Mouse (Mus musculus) kidney, embryonic 14.5 days (tissue): Measurements from ENCODE around the gene Parp2. TPM values are rescaled to one million over a fixed set of nuclear protein-coding genes. Genes with fewer than 3 reads are reported as not detected.

Experiments
- ATAC-seq: fragments of 200-750 bp; cut with Nextera tagmentation; 2 replicates; pipeline ENCODE4 v1.8.0; 2017; ENCODE audit warnings: moderate number of reproducible peaks, mild to moderate bottlenecking, moderate TSS enrichment, moderate library complexity; ENCODE audit not compliant: low FRiP score, low TSS enrichment
- H3K27ac ChIP-seq: fragments of 300-500 bp; sonication (generic); 2 replicates; pipeline ENCODE4 v1.5.1; 2014; ENCODE audit warnings: low read depth, mild to moderate bottlenecking, low read length, moderate library complexity, mixed read lengths
- H3K27me3 ChIP-seq: fragments of 300-500 bp; sonication (generic); 2 replicates; pipeline ENCODE4 v1.6.1; 2014; ENCODE audit warnings: mild to moderate bottlenecking, low read length; ENCODE audit not compliant: control insufficient read depth, insufficient read depth
- H3K36me3 ChIP-seq: fragments of 300-500 bp; sonication (generic); 2 replicates; pipeline ENCODE4 v1.6.1; 2014; ENCODE audit warnings: low read length, mixed read lengths; ENCODE audit not compliant: control insufficient read depth, insufficient read depth
- H3K4me1 ChIP-seq: fragments of 300-500 bp; sonication (generic); 2 replicates; pipeline ENCODE4 v1.6.1; 2014; ENCODE audit warnings: low read length, mixed read lengths; ENCODE audit not compliant: control insufficient read depth, insufficient read depth
- H3K4me2 ChIP-seq: fragments of 300-500 bp; sonication (generic); replicated peaks from 2 replicates; pipeline ENCODE4 v1.6.1; 2014; ENCODE audit warnings: low read depth, mild to moderate bottlenecking, low read length
- H3K4me3 ChIP-seq: fragments of 300-500 bp; sonication (generic); 2 replicates; pipeline ENCODE4 v1.5.1; 2014; ENCODE audit warnings: mild to moderate bottlenecking, low read length
- H3K9ac ChIP-seq: fragments of 300-500 bp; sonication (generic); 2 replicates; pipeline ENCODE4 v1.6.1; 2014; ENCODE audit warnings: low read depth, mild to moderate bottlenecking, low read length, moderate library complexity
- H3K9me3 ChIP-seq: fragments of 300-500 bp; sonication (generic); 2 replicates; pipeline ENCODE4 v1.6.1; 2016; ENCODE audit warnings: low read length; ENCODE audit not compliant: control insufficient read depth
- WGBS: fragments of 180-500 bp; shearing (Covaris S2); extraction: QIAGEN DNeasy Blood & Tissue Kit; methylation state at CpG from one replicate; pipeline ENCODE4 v1.1.7; 2014; 5-methylcytosine and 5-hydroxymethylcytosine counted together
- polyA plus RNA-seq: library from polyadenylated mRNA; unstranded; fragments of >200 nt; fragmentation: Nextera tagmentation; extraction: Ambion mirVana; gene quantifications from 2 replicates; pipeline ENCODE4 v1.2.1, GENCODE M21; 2014

Gene Parp2
- polyA plus RNA-seq, 1 experiment from 2014 or later = 75.9 TPM

DNA sequence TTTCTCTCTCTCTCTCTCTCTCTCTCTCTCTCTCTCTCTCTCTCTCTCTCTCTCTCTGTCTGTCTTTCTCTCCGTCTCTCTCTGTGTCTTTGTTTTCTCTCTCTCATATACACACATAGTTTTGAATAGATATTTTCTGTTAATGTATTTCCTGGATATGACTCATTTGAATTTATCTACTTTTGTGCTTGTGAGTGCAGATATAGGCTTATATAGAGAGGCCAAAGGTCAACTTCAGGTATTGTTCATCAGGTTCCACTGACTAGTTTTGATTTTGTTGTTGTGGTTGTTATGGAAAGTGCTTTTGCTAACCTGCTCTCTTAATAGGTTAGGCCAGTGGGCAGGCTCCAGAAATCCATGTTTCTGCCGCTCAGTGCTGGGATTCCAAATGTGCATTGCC is 5.4 kb downstream of the Parp2 start:
- Histone ChIP-seq H3K4me3 (no peak overlapping the region), H3K4me1 (no peaks in the 10 kb centered on the region), H3K36me3 (peaks cover 52% of the 10 kb centered on the region), H3K27me3 (no peaks in the 10 kb centered on the region), H3K4me2 (no peak overlapping the region), H3K27ac (no peak overlapping the region), H3K9ac (no peak overlapping the region), H3K9me3 (no peaks in the 10 kb centered on the region)
- 96% methylated on average over 2 of the region's 2 CpGs for WGBS
- no peak for ATAC-seq

DNA sequence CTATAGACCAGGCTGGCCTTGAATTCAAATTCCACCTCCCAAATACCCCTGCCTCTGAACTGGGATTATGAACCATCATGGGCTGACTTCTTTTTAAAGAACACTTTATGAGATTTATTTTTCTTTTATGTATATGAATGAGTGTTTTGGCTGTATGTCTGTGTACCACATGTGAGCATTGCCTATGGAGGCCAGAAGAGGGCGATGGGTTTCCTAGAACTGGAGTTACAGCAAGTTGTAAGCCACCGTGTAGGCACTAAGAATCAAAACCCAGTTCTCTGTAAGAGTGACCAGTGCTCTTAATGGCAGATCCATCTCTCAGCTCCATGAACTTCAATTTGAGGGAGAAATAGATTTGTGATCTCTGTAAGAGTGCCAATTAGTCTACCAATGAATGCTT is 15.6 kb downstream of the Parp2 start:
- Histone ChIP-seq H3K27ac (no peak overlapping the region), H3K4me2 (no peak overlapping the region), H3K4me3 (no peak overlapping the region), H3K9me3 (no peaks in the 10 kb centered on the region), H3K9ac (no peak overlapping the region), H3K36me3 (peaks cover 48% of the 10 kb centered on the region), H3K4me1 (no peaks in the 10 kb centered on the region), H3K27me3 (no peaks in the 10 kb centered on the region)
- ATAC-seq = no peak
- 74% methylated on average over 2 of the region's 2 CpGs for WGBS

DNA sequence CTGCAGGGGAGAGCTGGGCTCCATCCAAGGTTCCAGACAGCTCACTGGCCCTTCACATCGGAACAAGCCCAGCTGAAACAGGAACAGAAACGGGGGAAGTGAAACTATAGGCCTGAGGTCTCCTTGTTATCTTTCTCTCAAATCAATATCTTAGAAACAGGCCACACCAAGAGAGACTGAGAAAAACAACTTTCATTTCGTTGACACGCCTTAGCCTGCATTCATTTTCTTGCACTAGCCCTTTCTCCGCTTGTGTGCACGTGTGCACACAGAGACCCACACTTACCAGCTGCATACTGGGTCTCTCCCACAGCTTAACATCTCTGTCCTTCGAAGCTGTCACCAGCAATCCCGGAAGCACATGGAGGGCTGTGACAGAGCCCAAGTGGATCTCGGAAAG is 16.6 kb downstream of the Parp2 start:
- ATAC-seq = no peak
- peaks cover 41% of the 10 kb centered on the region for H3K36me3 ChIP-seq
- no peak overlapping the region for H3K4me3 ChIP-seq
- H3K9me3 ChIP-seq = no peaks in the 10 kb centered on the region
- H3K4me1 ChIP-seq = no peaks in the 10 kb centered on the region
- WGBS = 87% methylated on average over 9 of the region's 9 CpGs
- H3K27ac ChIP-seq = no peak overlapping the region
- no peaks in the 10 kb centered on the region for H3K27me3 ChIP-seq
- no peak overlapping the region for H3K9ac ChIP-seq
- no peak overlapping the region for H3K4me2 ChIP-seq

DNA sequence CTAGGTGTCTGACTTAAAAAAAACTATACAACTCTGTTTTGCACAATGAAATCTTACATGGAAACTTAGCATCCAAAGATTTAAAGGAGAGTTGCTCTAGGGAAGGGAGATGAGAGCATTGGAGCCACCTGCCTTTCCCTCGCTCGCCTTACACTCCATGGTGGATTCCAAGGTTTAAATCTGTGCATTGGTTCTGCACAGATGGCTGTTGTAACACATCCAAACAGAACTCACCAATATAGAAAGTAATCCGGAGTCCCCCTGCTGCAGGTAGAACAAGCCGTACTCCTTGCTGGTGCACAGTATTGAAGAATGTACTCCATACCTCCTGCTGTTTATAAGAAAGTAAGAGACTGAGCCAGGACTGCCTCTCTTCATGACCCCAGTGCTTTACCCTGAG is 18.9 kb downstream of the Parp2 start:
- no peak overlapping the region for H3K9ac ChIP-seq
- no peaks in the 10 kb centered on the region for H3K4me1 ChIP-seq
- no peak overlapping the region for H3K4me3 ChIP-seq
- H3K27me3 ChIP-seq = no peaks in the 10 kb centered on the region
- ATAC-seq = no peak
- 89% methylated on average over 4 of the region's 4 CpGs for WGBS
- no peak overlapping the region for H3K27ac ChIP-seq
- peaks cover 18% of the 10 kb centered on the region for H3K36me3 ChIP-seq
- H3K9me3 ChIP-seq = no peaks in the 10 kb centered on the region
- H3K4me2 ChIP-seq = no peak overlapping the region

DNA sequence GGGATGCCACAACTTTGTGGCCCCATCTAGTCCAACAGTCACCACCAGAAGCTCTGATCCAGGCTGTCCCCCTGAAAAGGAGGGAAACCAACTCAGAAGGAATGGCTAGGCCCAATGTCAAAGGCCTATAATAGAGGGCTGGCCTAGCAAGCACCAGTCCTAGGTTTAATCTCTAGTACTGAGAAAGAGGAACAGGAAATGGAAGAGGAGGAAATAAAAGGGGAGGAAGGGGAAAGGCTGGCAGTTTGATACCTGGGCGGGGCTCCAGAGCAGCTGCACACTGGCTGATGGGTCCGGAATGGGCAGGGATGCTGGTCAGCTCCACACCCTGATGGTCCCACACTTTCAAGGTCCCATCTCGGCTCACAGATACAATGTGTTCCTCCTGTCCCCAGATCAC is 22.2 kb downstream of the Parp2 start:
- no peak overlapping the region for H3K9ac ChIP-seq
- WGBS = 86% methylated on average over 3 of the region's 3 CpGs
- no peaks in the 10 kb centered on the region for H3K27me3 ChIP-seq
- no peaks in the 10 kb centered on the region for H3K9me3 ChIP-seq
- H3K27ac ChIP-seq = no peak overlapping the region
- no peak overlapping the region for H3K4me3 ChIP-seq
- H3K4me2 ChIP-seq = no peak overlapping the region
- H3K4me1 ChIP-seq = no peaks in the 10 kb centered on the region
- no peak for ATAC-seq
- no peaks in the 10 kb centered on the region for H3K36me3 ChIP-seq

DNA sequence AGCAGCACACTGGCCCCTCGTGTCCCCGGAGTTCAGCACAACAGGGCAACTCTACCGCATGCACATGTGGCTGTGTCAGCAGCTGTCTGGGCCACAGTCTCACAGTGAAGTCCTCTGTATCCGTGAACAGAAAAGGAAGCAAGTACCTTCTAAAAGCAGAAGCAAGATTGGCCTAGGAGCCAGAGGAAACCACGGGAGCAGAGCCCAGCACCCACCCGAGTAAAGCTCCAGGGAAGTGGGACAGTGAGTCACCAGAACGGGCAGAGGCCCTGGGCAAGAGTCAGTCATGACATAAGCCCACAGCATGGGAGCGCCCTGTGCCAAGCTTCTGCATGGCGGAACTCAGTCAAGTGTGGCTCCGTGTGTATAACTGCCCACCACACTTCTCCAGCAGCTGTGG is 26.3 kb downstream of the Parp2 start:
- H3K27me3 ChIP-seq = no peaks in the 10 kb centered on the region
- H3K9ac ChIP-seq = no peak overlapping the region
- no peak overlapping the region for H3K27ac ChIP-seq
- H3K4me2 ChIP-seq = no peak overlapping the region
- ATAC-seq = no peak
- 87% methylated on average over 10 of the region's 10 CpGs for WGBS
- no peaks in the 10 kb centered on the region; the same call in 1 of the 2 replicates for H3K36me3 ChIP-seq
- H3K9me3 ChIP-seq = no peaks in the 10 kb centered on the region
- no peak overlapping the region for H3K4me3 ChIP-seq
- no peaks in the 10 kb centered on the region for H3K4me1 ChIP-seq

DNA sequence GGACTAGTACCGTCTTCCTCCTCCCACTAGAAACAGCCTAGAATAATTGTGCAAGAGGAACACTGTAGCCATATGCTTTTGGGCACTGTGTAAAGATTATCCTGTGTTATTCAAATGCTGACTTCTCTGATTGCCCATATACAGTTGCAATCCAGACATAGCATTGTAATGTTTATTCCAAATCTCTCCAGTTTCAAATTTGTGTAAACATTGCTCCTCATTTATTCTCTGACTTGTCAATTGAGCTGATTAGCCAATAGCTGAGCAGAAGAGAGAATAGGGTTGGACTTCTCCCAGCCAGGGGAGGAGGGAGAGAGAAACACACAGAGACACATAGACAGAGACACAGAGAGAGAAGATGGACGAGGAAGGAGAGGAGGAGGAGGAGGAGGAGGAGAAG is 26.8 kb downstream of the Parp2 start:
- Histone ChIP-seq H3K9me3 (no peaks in the 10 kb centered on the region), H3K9ac (no peak overlapping the region), H3K27me3 (no peaks in the 10 kb centered on the region), H3K4me1 (no peaks in the 10 kb centered on the region), H3K4me2 (no peak overlapping the region), H3K4me3 (no peak overlapping the region), H3K36me3 (no peaks in the 10 kb centered on the region; the same call in 1 of the 2 replicates), H3K27ac (no peak overlapping the region)
- WGBS = 54% methylated on average over 2 of the region's 2 CpGs
- no peak for ATAC-seq

DNA sequence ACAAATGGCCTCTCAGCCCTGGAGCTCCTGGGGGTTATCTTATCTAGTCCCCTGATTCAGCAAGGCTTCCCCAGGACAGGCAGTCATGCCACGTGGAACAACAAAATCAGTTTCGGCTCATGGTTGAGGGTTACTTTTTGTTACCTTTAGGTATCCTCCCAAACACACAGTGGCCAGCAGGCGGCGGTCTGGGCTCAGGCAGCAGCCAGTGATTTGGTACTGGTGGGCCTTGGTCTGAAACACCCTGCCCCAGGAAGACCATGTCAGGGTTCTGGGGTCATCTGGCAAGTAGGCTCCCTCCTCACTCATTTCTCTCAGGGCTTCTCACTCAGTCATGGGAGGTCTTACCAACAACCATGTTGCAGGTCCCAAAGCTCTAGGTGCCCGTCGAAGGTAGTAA is 29.6 kb downstream of the Parp2 start:
- no peaks in the 10 kb centered on the region for H3K4me1 ChIP-seq
- no peaks in the 10 kb centered on the region for H3K9me3 ChIP-seq
- no peak overlapping the region for H3K27ac ChIP-seq
- no peaks in the 10 kb centered on the region; the same call in 1 of the 2 replicates for H3K36me3 ChIP-seq
- 79% methylated on average over 6 of the region's 6 CpGs for WGBS
- H3K4me3 ChIP-seq = no peak overlapping the region
- H3K9ac ChIP-seq = no peak overlapping the region
- no peak overlapping the region for H3K4me2 ChIP-seq
- no peaks in the 10 kb centered on the region for H3K27me3 ChIP-seq
- no peak for ATAC-seq

DNA sequence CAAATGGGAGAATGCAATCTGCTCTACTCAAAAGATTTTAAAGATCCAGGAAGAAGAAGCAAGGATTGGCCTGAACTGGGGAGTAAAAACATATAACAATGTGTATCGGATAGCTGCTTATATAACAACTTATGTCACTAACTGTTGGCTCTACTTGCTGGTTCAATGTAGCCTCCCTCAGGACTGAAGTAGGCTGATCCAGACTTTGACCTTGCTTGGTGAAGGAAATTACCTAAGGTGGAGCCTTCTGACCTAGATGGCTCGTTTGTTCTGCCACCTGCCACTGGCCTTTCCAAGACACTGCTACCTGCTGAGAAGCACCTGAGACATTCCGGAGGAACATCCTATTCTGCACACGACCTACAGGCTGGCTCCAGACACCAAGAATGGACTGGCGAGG is 48.1 kb downstream of the Parp2 start:
- no peaks in the 10 kb centered on the region for H3K4me1 ChIP-seq
- no peak overlapping the region for H3K4me2 ChIP-seq
- no peak overlapping the region for H3K9ac ChIP-seq
- ATAC-seq = no peak
- H3K4me3 ChIP-seq = no peak overlapping the region
- H3K27ac ChIP-seq = no peak overlapping the region
- peaks cover 7% of the 10 kb centered on the region; the same call in 1 of the 2 replicates for H3K36me3 ChIP-seq
- H3K27me3 ChIP-seq = no peaks in the 10 kb centered on the region
- H3K9me3 ChIP-seq = no peaks in the 10 kb centered on the region
- WGBS = 82% methylated on average over 5 of the region's 5 CpGs

DNA sequence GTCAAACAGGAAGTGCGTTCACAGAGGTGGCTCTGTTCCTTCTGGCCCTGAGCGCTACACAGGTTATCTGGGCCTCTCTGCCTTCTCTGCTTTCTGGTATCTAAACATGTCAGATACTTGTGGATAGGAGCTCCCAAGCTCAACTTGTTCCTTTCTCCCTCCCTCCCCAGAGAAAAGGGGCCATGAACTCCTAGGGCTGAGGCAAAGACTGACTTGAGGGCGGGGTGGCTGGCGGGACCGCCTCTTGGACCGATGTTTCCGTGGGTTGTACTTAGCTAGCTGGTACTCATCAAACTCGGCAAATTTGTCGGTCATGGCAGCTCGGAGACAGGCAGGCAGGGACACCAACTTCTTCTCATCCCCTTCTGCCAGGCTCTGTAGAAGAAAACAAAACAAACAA is 55.0 kb downstream of the Parp2 start:
- H3K27me3 ChIP-seq = no peaks in the 10 kb centered on the region
- H3K27ac ChIP-seq = no peak overlapping the region
- H3K9ac ChIP-seq = no peak overlapping the region
- no peaks in the 10 kb centered on the region for H3K9me3 ChIP-seq
- no peaks in the 10 kb centered on the region for H3K4me1 ChIP-seq
- WGBS = 91% methylated on average over 10 of the region's 10 CpGs
- no peak for ATAC-seq
- peaks cover 6% of the 10 kb centered on the region; the same call in 1 of the 2 replicates for H3K36me3 ChIP-seq
- no peak overlapping the region for H3K4me3 ChIP-seq
- H3K4me2 ChIP-seq = no peak overlapping the region
